ENCODE assay signal across 18 mouse cellular contexts in genomic region chr7:57842383-57842896, GRCm38 (mm10).
"Had no signal": no experiment of that assay in that cellular context is flagged by ENCODE, and none has a peak within 500 bp of the region (broad histone marks: within the 10 kb centered on the region; RNA-seq: fewer than 3 reads in every experiment).

No protein-coding gene starts in this region.

- H3K36me3 ChIP-seq: midbrain, embryonic 10.5 days; midbrain, embryonic 12.5 days; midbrain, embryonic 15.5 days; neural tube, embryonic 13.5 days; neural tube, embryonic 15.5 days had no signal

- H3K9me3 ChIP-seq: midbrain, embryonic 10.5 days; midbrain, embryonic 12.5 days; midbrain, embryonic 15.5 days; neural tube, embryonic 13.5 days; neural tube, embryonic 15.5 days had no signal

- ATAC-seq: midbrain, embryonic 15.5 days had no signal

- H3K27me3 ChIP-seq: midbrain, embryonic 12.5 days; midbrain, embryonic 15.5 days; neural tube, embryonic 13.5 days; neural tube, embryonic 15.5 days had no signal

- H3K9ac ChIP-seq: lung, embryonic 14.5 days; midbrain, embryonic 12.5 days; midbrain, embryonic 15.5 days; neural tube, embryonic 13.5 days; neural tube, embryonic 15.5 days had no signal

- DNase-seq: lung, adult 18-20 months; lung, embryonic 14.5 days; lung, postnatal 10 days; lung, postnatal 4 days; retina, postnatal 1 day; right cerebral cortex, adult 18-20 months; right cerebral cortex, postnatal 25 days; right cerebral cortex, postnatal 4 days; spleen, adult 18-20 months; thymus, adult 18-20 months; thymus, postnatal 14 days; thymus, postnatal 36 days had no signal

- H3K27ac ChIP-seq: midbrain, embryonic 10.5 days; midbrain, embryonic 12.5 days; midbrain, embryonic 15.5 days; neural tube, embryonic 13.5 days; neural tube, embryonic 15.5 days had no signal

- H3K4me2 ChIP-seq: lung, embryonic 14.5 days; midbrain, embryonic 12.5 days; midbrain, embryonic 15.5 days; neural tube, embryonic 13.5 days; neural tube, embryonic 15.5 days had no signal

- H3K4me1 ChIP-seq: midbrain, embryonic 10.5 days; midbrain, embryonic 12.5 days; midbrain, embryonic 15.5 days; neural tube, embryonic 13.5 days; neural tube, embryonic 15.5 days had no signal

- H3K4me3 ChIP-seq: midbrain, embryonic 10.5 days; midbrain, embryonic 12.5 days; midbrain, embryonic 15.5 days; myocyte; neural tube, embryonic 13.5 days; neural tube, embryonic 15.5 days had no signal
